Mouse (Mus musculus): ENCODE results near the gene Gli2. TPM values are rescaled to one million over a fixed set of nuclear protein-coding genes. Genes with fewer than 3 reads are reported as not detected.

Gene Gli2
- polyA plus RNA-seq, 1 experiment, result 0.65 TPM

- TF ChIP-seq MAX (IDR thresholded peaks at IDR 0.05; ENCODE audit: low read depth), result no peak
- TF ChIP-seq USF1 (IDR thresholded peaks at IDR 0.05; ENCODE audit: low read depth), result no peak
- TF ChIP-seq CEBPB (IDR thresholded peaks at IDR 0.05; ENCODE audit: insufficient read depth, poor library complexity, severe bottlenecking), result no peak
- TF ChIP-seq POLR2AphosphoS2 (IDR thresholded peaks at IDR 0.05; ENCODE audit: insufficient read length, low read depth), result no peak
- no peak for TF ChIP-seq SRF (IDR thresholded peaks at IDR 0.05; ENCODE audit: control insufficient read depth, insufficient read length, low read depth)
- no peak for TF ChIP-seq E2F4 (IDR thresholded peaks at IDR 0.05; ENCODE audit: insufficient read depth)
- no peak for TF ChIP-seq TCF12 (IDR thresholded peaks at IDR 0.05; ENCODE audit: insufficient read depth, poor library complexity, severe bottlenecking)
- TF ChIP-seq POLR2A (IDR thresholded peaks at IDR 0.05; ENCODE audit: insufficient read length, low read depth), result no peak
- no peak for TF ChIP-seq TCF3 (IDR thresholded peaks at IDR 0.05; ENCODE audit: insufficient read length, low read depth)
- TF ChIP-seq MYOG (IDR thresholded peaks at IDR 0.05; ENCODE audit: control insufficient read depth in 1 of 3, insufficient read depth in 1 of 3, insufficient read length in 2 of 3, low read depth in 2 of 3), result no peak
- no peak for TF ChIP-seq MYOD1 (IDR thresholded peaks at IDR 0.05; ENCODE audit: control insufficient read depth in 1 of 3, insufficient read length in 2 of 3, low read depth in 2 of 3)
- TF ChIP-seq REST (IDR thresholded peaks at IDR 0.05; ENCODE audit: insufficient read depth, insufficient read length), result no peak
- Histone ChIP-seq H3K36me3 (ENCODE audit: control insufficient read depth, insufficient read depth) (no peaks in the 10 kb centered on the region), H3K27me3 (ENCODE audit: control insufficient read depth, insufficient read depth, insufficient read length) (no peaks in the 10 kb centered on the region)
Observed at GRCm38 (mm10) chr1:118873559-118873958, 179.9 kb downstream of the Gli2 start.

GRCm38 (mm10) chr1:118864735-118865134 lies 188.7 kb downstream of the Gli2 start:
- Histone ChIP-seq H3K36me3 (ENCODE audit: control insufficient read depth, insufficient read depth) (no peaks in the 10 kb centered on the region), H3K27me3 (ENCODE audit: control insufficient read depth, insufficient read depth, insufficient read length) (no peaks in the 10 kb centered on the region), H3K4me2 (ENCODE audit: low read depth) (no peak overlapping the region), H3K79me2 (ENCODE audit: control insufficient read depth, insufficient read depth) (no peaks in the 10 kb centered on the region), H3K4me3 (no peak overlapping the region), H3ac (ENCODE audit: control insufficient read depth, insufficient read length) (no peak overlapping the region)
- no peak for TF ChIP-seq REST (IDR thresholded peaks at IDR 0.05; ENCODE audit: insufficient read depth, insufficient read length)
- TF ChIP-seq TCF12 (IDR thresholded peaks at IDR 0.05; ENCODE audit: insufficient read depth, poor library complexity, severe bottlenecking), result no peak
- no peak for TF ChIP-seq CEBPB (IDR thresholded peaks at IDR 0.05; ENCODE audit: insufficient read depth, poor library complexity, severe bottlenecking)
- no peak for TF ChIP-seq MYOD1 (IDR thresholded peaks at IDR 0.05; ENCODE audit: control insufficient read depth in 1 of 3, insufficient read length in 2 of 3, low read depth in 2 of 3)
- TF ChIP-seq USF1 (IDR thresholded peaks at IDR 0.05; ENCODE audit: low read depth), result no peak

More at GRCm38 (mm10) chr1:118873559-118873958, 179.9 kb downstream of the Gli2 start:
- no peaks in the 10 kb centered on the region for H3K79me2 ChIP-seq (ENCODE audit: control insufficient read depth, insufficient read depth)
- no peak overlapping the region for H3K4me3 ChIP-seq
- H3ac ChIP-seq (ENCODE audit: control insufficient read depth, insufficient read length), result no peak overlapping the region
- no peak overlapping the region for H3K4me2 ChIP-seq (ENCODE audit: low read depth)

DNA sequence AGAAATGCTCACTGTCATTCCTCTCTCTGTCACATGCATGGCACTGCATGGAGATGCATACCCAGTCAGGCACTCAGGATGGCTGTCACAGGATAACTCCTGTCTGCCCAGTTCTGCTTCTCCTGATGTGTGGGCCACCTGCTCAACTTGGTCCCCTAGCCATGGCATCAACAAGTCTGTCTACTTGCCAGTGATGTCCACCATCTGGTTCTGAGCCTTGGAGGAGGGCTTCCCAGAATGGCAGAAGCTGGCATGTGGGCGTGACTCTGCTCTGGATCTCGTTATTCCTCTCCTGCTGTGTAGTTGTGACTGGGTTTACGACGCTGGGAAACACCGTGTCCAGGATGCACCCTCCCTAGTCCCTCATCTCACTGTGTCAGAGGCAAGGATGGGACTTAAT lies 189.4 kb downstream of the Gli2 start:
- Histone ChIP-seq H3K36me3 (ENCODE audit: control insufficient read depth, insufficient read depth) (no peaks in the 10 kb centered on the region), H3K4me3 (no peak overlapping the region), H3K27me3 (ENCODE audit: control insufficient read depth, insufficient read depth, insufficient read length) (no peaks in the 10 kb centered on the region), H3ac (ENCODE audit: control insufficient read depth, insufficient read length) (no peak overlapping the region), H3K79me2 (ENCODE audit: control insufficient read depth, insufficient read depth) (no peaks in the 10 kb centered on the region), H3K4me2 (ENCODE audit: low read depth) (no peak overlapping the region)
- no peak for TF ChIP-seq MAX (IDR thresholded peaks at IDR 0.05; ENCODE audit: low read depth)
- TF ChIP-seq USF1 (IDR thresholded peaks at IDR 0.05; ENCODE audit: low read depth), result no peak
- no peak for TF ChIP-seq TCF12 (IDR thresholded peaks at IDR 0.05; ENCODE audit: insufficient read depth, poor library complexity, severe bottlenecking)
- TF ChIP-seq E2F4 (IDR thresholded peaks at IDR 0.05; ENCODE audit: insufficient read depth), result no peak
- no peak for TF ChIP-seq MYOD1 (IDR thresholded peaks at IDR 0.05; ENCODE audit: control insufficient read depth in 1 of 3, insufficient read length in 2 of 3, low read depth in 2 of 3)
- no peak for TF ChIP-seq MYOG (IDR thresholded peaks at IDR 0.05; ENCODE audit: control insufficient read depth in 1 of 3, insufficient read depth in 1 of 3, insufficient read length in 2 of 3, low read depth in 2 of 3)
- TF ChIP-seq REST (IDR thresholded peaks at IDR 0.05; ENCODE audit: insufficient read depth, insufficient read length), result no peak
- TF ChIP-seq CEBPB (IDR thresholded peaks at IDR 0.05; ENCODE audit: insufficient read depth, poor library complexity, severe bottlenecking), result no peak
- no peak for TF ChIP-seq POLR2AphosphoS2 (IDR thresholded peaks at IDR 0.05; ENCODE audit: insufficient read length, low read depth)

- Histone ChIP-seq H3K79me2 (ENCODE audit: control insufficient read depth, insufficient read depth) (no peaks in the 10 kb centered on the region), H3ac (ENCODE audit: control insufficient read depth, insufficient read length) (no peak overlapping the region), H3K27me3 (ENCODE audit: control insufficient read depth, insufficient read depth, insufficient read length) (no peaks in the 10 kb centered on the region), H3K4me3 (no peak overlapping the region), H3K4me2 (ENCODE audit: low read depth) (no peak overlapping the region), H3K36me3 (ENCODE audit: control insufficient read depth, insufficient read depth) (no peaks in the 10 kb centered on the region)
- TF ChIP-seq MYOG (IDR thresholded peaks at IDR 0.05; ENCODE audit: control insufficient read depth in 1 of 3, insufficient read depth in 1 of 3, insufficient read length in 2 of 3, low read depth in 2 of 3) (no peak), TCF3 (IDR thresholded peaks at IDR 0.05; ENCODE audit: insufficient read length, low read depth) (no peak), MAX (IDR thresholded peaks at IDR 0.05; ENCODE audit: low read depth) (no peak), POLR2AphosphoS2 (IDR thresholded peaks at IDR 0.05; ENCODE audit: insufficient read length, low read depth) (no peak), E2F4 (IDR thresholded peaks at IDR 0.05; ENCODE audit: insufficient read depth) (no peak), POLR2A (IDR thresholded peaks at IDR 0.05; ENCODE audit: insufficient read length, low read depth) (no peak), REST (IDR thresholded peaks at IDR 0.05; ENCODE audit: insufficient read depth, insufficient read length) (no peak), MYOD1 (IDR thresholded peaks at IDR 0.05; ENCODE audit: control insufficient read depth in 1 of 3, insufficient read length in 2 of 3, low read depth in 2 of 3) (no peak), USF1 (IDR thresholded peaks at IDR 0.05; ENCODE audit: low read depth) (no peak), TCF12 (IDR thresholded peaks at IDR 0.05; ENCODE audit: insufficient read depth, poor library complexity, severe bottlenecking) (no peak), SRF (IDR thresholded peaks at IDR 0.05; ENCODE audit: control insufficient read depth, insufficient read length, low read depth) (no peak), CEBPB (IDR thresholded peaks at IDR 0.05; ENCODE audit: insufficient read depth, poor library complexity, severe bottlenecking) (no peak)
Observed at GRCm38 (mm10) chr1:118858101-118858500, 195.3 kb downstream of the Gli2 start.

DNA sequence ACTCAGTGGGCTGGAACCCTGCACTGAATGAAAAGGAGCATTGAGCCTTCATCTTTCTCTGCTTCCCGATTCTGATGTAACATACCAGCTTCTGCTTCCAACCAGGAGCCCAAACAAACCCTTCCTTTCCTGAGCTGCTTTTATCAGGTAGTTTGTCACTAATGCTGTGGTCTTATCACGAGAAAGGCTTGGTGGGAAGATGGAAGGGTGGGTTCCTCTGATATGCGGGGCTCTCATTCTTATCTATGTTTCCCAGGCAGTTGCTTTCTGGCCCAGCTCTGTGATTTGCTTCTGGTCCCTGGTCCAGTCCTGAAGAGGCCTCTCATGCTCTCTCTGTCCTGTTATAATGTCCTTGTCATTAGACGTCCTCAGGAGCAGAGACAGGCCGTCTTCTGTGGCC lies 222.8 kb downstream of the Gli2 start:
- Histone ChIP-seq H3K79me2 (ENCODE audit: control insufficient read depth, insufficient read depth) (no peaks in the 10 kb centered on the region), H3K36me3 (ENCODE audit: control insufficient read depth, insufficient read depth) (no peaks in the 10 kb centered on the region), H3ac (ENCODE audit: control insufficient read depth, insufficient read length) (no peak overlapping the region), H3K4me3 (no peak overlapping the region), H3K27me3 (ENCODE audit: control insufficient read depth, insufficient read depth, insufficient read length) (no peaks in the 10 kb centered on the region), H3K4me2 (ENCODE audit: low read depth) (no peak overlapping the region)
- no peak for TF ChIP-seq CEBPB (IDR thresholded peaks at IDR 0.05; ENCODE audit: insufficient read depth, poor library complexity, severe bottlenecking)
- no peak for TF ChIP-seq E2F4 (IDR thresholded peaks at IDR 0.05; ENCODE audit: insufficient read depth)
- no peak for TF ChIP-seq POLR2AphosphoS2 (IDR thresholded peaks at IDR 0.05; ENCODE audit: insufficient read length, low read depth)
- TF ChIP-seq MYOG (IDR thresholded peaks at IDR 0.05; ENCODE audit: control insufficient read depth in 1 of 3, insufficient read depth in 1 of 3, insufficient read length in 2 of 3, low read depth in 2 of 3), result no peak
- TF ChIP-seq POLR2A (IDR thresholded peaks at IDR 0.05; ENCODE audit: insufficient read length, low read depth), result no peak
- TF ChIP-seq TCF3 (IDR thresholded peaks at IDR 0.05; ENCODE audit: insufficient read length, low read depth), result no peak
- TF ChIP-seq REST (IDR thresholded peaks at IDR 0.05; ENCODE audit: insufficient read depth, insufficient read length), result no peak
- TF ChIP-seq MAX (IDR thresholded peaks at IDR 0.05; ENCODE audit: low read depth), result no peak
- no peak for TF ChIP-seq USF1 (IDR thresholded peaks at IDR 0.05; ENCODE audit: low read depth)
- TF ChIP-seq SRF (IDR thresholded peaks at IDR 0.05; ENCODE audit: control insufficient read depth, insufficient read length, low read depth), result no peak
- TF ChIP-seq MYOD1 (IDR thresholded peaks at IDR 0.05; ENCODE audit: control insufficient read depth in 1 of 3, insufficient read length in 2 of 3, low read depth in 2 of 3), result no peak
- no peak for TF ChIP-seq TCF12 (IDR thresholded peaks at IDR 0.05; ENCODE audit: insufficient read depth, poor library complexity, severe bottlenecking)

Data from myocyte (in vitro differentiated cells).